Mouse (Mus musculus): ENCODE data around the gene Rab21.

Gene Rab21

GRCm38 (mm10) chr10:115288856-115289255 is 26.5 kb downstream of the Rab21 start:
- DNase-seq (ENCODE audit: extremely low read depth, low read depth): no peak

GRCm38 (mm10) chr10:115284170-115284569 is 31.2 kb downstream of the Rab21 start:
- no peak for DNase-seq (ENCODE audit: extremely low read depth, low read depth)

GRCm38 (mm10) chr10:115281381-115281780 is 34.0 kb downstream of the Rab21 start:
- no peak for DNase-seq (ENCODE audit: extremely low read depth, low read depth)

GRCm38 (mm10) chr10:115271649-115272048 is 43.7 kb downstream of the Rab21 start:
- DNase-seq (ENCODE audit: extremely low read depth, low read depth): peak; percentile 76

- DNase-seq (ENCODE audit: extremely low read depth, low read depth): peak; percentile 15
Measured at GRCm38 (mm10) chr10:115270612-115271390, 44.6 kb downstream of the Rab21 start.

GRCm38 (mm10) chr10:115262926-115263562 is 52.4 kb downstream of the Rab21 start:
- DNase-seq (ENCODE audit: extremely low read depth, low read depth): no peak

GRCm38 (mm10) chr10:115262261-115262660 is 53.1 kb downstream of the Rab21 start:
- DNase-seq (ENCODE audit: extremely low read depth, low read depth): no peak

GRCm38 (mm10) chr10:115261428-115261827 is 54.0 kb downstream of the Rab21 start:
- no peak for DNase-seq (ENCODE audit: extremely low read depth, low read depth)

- no peak for DNase-seq (ENCODE audit: extremely low read depth, low read depth)
Measured at GRCm38 (mm10) chr10:115256162-115256561, 59.2 kb downstream of the Rab21 start.

- DNase-seq (ENCODE audit: extremely low read depth, low read depth): no peak
Measured at GRCm38 (mm10) chr10:115253521-115253920, 61.9 kb downstream of the Rab21 start.

- peak; percentile 85 for DNase-seq (ENCODE audit: extremely low read depth, low read depth)
Measured at GRCm38 (mm10) chr10:115252321-115252757, 63.1 kb downstream of the Rab21 start.

- DNase-seq (ENCODE audit: extremely low read depth, low read depth): peak; percentile 93
Measured at GRCm38 (mm10) chr10:115251088-115251934, 64.1 kb downstream of the Rab21 start, which contains the start of gene Tbc1d15. TSS of gene Tbc1d15 (minus strand) at chr10:115251467.

GRCm38 (mm10) chr10:115250235-115251087 is 64.9 kb downstream of the Rab21 start:
- DNase-seq (ENCODE audit: extremely low read depth, low read depth): peak; percentile 35

GRCm38 (mm10) chr10:115248041-115248440 is 67.4 kb downstream of the Rab21 start:
- no peak for DNase-seq (ENCODE audit: extremely low read depth, low read depth)

GRCm38 (mm10) chr10:115245488-115245887 is 69.9 kb downstream of the Rab21 start:
- no peak for DNase-seq (ENCODE audit: extremely low read depth, low read depth)

- no peak for DNase-seq (ENCODE audit: extremely low read depth, low read depth)
Measured at GRCm38 (mm10) chr10:115241082-115241595, 74.3 kb downstream of the Rab21 start.

- no peak for DNase-seq (ENCODE audit: extremely low read depth, low read depth)
Measured at GRCm38 (mm10) chr10:115237931-115238330, 77.5 kb downstream of the Rab21 start.

All from MEL-GATA-1-ER (cell line).